Mouse (Mus musculus) T-cell, adult 2 months (primary cell): ENCODE results near the gene Chrnb2.

Experiments
- DNase-seq: peaks from one replicate; pipeline ENCODE4 v3.0.0; 2022; ENCODE audit warnings: low spot score

Gene Chrnb2

DNA sequence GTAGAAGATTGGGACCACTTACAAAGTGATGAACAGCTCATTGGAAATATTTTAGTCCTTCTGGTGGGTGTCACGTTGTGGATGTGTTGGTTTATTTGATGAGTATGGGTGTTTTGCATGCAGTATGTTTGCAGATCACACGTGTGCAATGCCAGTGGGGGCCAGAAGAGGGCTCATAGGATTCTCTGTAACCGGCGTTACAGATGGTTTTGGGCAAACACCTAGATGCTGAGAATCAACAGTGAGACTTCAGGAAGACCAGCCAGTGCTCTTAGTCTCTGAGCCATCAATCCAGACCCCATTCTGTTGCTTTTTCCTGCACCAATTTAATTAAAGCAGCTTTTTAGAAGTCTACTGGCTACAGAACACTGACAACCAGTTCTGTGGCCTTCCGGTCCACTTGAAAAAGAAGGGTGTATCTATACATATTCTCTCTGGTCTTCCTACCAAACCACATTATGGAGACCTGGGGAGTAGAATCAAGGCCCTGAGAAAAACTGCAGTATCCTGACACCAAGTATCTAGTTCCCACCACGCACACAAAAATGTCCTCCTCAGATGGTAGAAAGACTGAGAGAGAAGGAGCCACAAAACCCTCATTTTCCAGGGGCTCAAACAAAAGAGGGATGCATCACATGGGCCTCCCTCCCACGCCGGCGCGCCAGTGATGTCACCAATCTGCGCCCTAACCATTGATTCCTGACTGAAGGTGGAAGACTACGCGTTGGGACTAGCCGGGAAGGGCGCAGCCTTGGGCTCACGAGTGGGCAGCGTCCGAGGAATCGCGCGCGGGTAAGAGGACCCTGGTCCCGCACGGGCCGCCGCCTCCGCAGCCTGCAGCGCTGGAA is 49.8 kb downstream of the Chrnb2 start, which contains the start of gene Adar:
TSS of gene Adar (plus strand) at position 664 of the 848 bp plus-strand sequence.
- peak; percentile 80 for DNase-seq

GRCm38 (mm10) chr3:89704064-89704463 is 60.4 kb downstream of the Chrnb2 start:
- DNase-seq, result no peak

DNA sequence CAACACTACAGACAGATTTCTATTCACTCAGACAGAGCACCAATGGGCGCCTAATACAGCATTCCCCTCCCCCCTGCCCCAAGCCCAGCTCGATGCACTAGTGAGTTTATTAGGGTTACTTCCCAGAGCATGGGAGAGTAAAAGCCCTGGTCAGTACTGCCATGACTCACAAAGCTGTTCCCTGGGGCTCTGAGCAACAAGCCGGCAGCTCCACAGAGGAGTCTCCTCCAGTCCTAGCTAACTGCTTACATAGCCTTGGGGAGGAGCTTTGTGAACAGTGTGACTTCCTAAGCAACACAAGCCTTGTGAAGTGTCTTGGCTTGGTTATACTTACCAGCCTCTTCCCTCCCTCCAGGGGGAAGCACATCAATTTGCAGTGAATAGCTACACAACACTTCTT is 60.8 kb downstream of the Chrnb2 start:
- DNase-seq, result no peak

GRCm38 (mm10) chr3:89700461-89700860 is 64.0 kb downstream of the Chrnb2 start:
- DNase-seq, result no peak

DNA sequence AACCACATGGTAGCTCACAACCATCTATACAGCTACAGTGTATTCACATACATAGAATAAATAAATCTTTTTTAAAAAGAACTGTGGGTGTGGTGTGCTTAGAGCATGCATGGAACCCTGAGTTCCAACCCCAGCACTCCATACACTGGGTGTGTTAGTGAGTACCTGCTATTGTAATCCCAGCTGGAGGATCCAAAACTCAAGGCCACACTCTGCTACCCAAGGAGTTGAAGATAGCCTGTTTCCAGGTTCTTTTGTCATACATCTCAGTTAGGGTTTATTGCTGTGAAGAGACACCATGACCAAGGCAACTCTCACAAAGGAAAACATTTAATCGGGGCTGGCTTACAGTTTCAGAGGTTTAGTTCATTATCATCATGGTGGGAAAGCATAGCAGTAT is 65.5 kb downstream of the Chrnb2 start:
- no peak for DNase-seq
